8 mouse cellular contexts compared by ENCODE assay signal in genomic region chr1:186358011-186358670, GRCm38 (mm10).
A peak's percentile ranks its signal among the peaks of the same experiment; 100 is the strongest.
DNase-seq lines count a peak whose midpoint lies in the region; ATAC-seq lines count a peak whose summit lies in the region.

No protein-coding gene starts in this region.

- H3K9me3 ChIP-seq in heart, embryonic 16.5 days (replicated peaks; ENCODE audit: control insufficient read depth, low read length): no peaks in the 10 kb centered on the region
- no peaks in the 10 kb centered on the region for H3K9me3 ChIP-seq in liver, embryonic 16.5 days (replicated peaks; ENCODE audit: control insufficient read depth, low read length)
- no peaks in the 10 kb centered on the region for H3K9me3 ChIP-seq in hindbrain, embryonic 14.5 days (ENCODE audit: control insufficient read depth, low read length)

- H3K4me2 ChIP-seq in heart, embryonic 16.5 days (ENCODE audit: low read depth, low read length): no peak overlapping the region
- H3K4me2 ChIP-seq in liver, embryonic 16.5 days (ENCODE audit: low read depth, low read length): no peak overlapping the region
- no peak overlapping the region for H3K4me2 ChIP-seq in hindbrain, embryonic 14.5 days (replicated peaks)

- no peak overlapping the region for H3K9ac ChIP-seq in heart, embryonic 16.5 days (ENCODE audit: low read length)
- H3K9ac ChIP-seq in liver, embryonic 16.5 days (ENCODE audit: low read depth, low read length): no peak overlapping the region
- H3K9ac ChIP-seq in hindbrain, embryonic 14.5 days: no peak overlapping the region

- H3K4me1 ChIP-seq in heart, embryonic 16.5 days (ENCODE audit: control insufficient read depth, insufficient read depth, low read length): no peaks in the 10 kb centered on the region; the same call in 1 of the 2 replicates
- H3K4me1 ChIP-seq in liver, embryonic 16.5 days (ENCODE audit: control insufficient read depth, low read depth, low read length): no peaks in the 10 kb centered on the region
- H3K4me1 ChIP-seq in hindbrain, embryonic 14.5 days (replicated peaks; ENCODE audit: control insufficient read depth, insufficient read depth, low read length): no peaks in the 10 kb centered on the region

- no peak overlapping the region for H3K4me3 ChIP-seq in heart, embryonic 16.5 days (ENCODE audit: low read length)
- no peak overlapping the region for H3K4me3 ChIP-seq in liver, embryonic 16.5 days (ENCODE audit: low read depth, low read length)
- H3K4me3 ChIP-seq in hindbrain, embryonic 14.5 days (replicated peaks; ENCODE audit: low read length): no peak overlapping the region

- ATAC-seq in heart, embryonic 16.5 days (replicated peaks; ENCODE audit: extremely low read depth, insufficient read depth, low FRiP score): peak; percentile 58
- ATAC-seq in liver, embryonic 16.5 days (ENCODE audit: low read depth): peak; percentile 59; the same call in 1 of the 2 replicates
- ATAC-seq in hindbrain, embryonic 14.5 days (ENCODE audit: low FRiP score): no peak

- H3K27ac ChIP-seq in heart, embryonic 16.5 days (ENCODE audit: low read length): no peak overlapping the region
- no peak overlapping the region for H3K27ac ChIP-seq in liver, embryonic 16.5 days (ENCODE audit: low read length)
- H3K27ac ChIP-seq in hindbrain, embryonic 14.5 days: no peak overlapping the region

- H3K36me3 ChIP-seq in heart, embryonic 16.5 days (ENCODE audit: control insufficient read depth, insufficient read depth): no peaks in the 10 kb centered on the region
- no peaks in the 10 kb centered on the region for H3K36me3 ChIP-seq in liver, embryonic 16.5 days (ENCODE audit: control insufficient read depth, insufficient read depth)
- no peaks in the 10 kb centered on the region for H3K36me3 ChIP-seq in hindbrain, embryonic 14.5 days (replicated peaks; ENCODE audit: control insufficient read depth, insufficient read depth)

- 42% methylated on average over 15 of the region's 15 CpGs for WGBS in heart, embryonic 16.5 days
- 51% methylated on average over 15 of the region's 15 CpGs for WGBS in liver, embryonic 16.5 days (ENCODE audit: insufficient replicate concordance)
- WGBS in hindbrain, embryonic 14.5 days: 79% methylated on average over 15 of the region's 15 CpGs

- DNase-seq in layer of hippocampus, adult 11-12 months (ENCODE audit: low spot score): peak; percentile 15
- no peak for DNase-seq in layer of hippocampus, postnatal 25 days (ENCODE audit: extremely low spot score in 1 of 2, low spot score in 1 of 2)
- DNase-seq in embryo, embryonic 10.5 days (ENCODE audit: low spot score): peak; percentile 59
- no peak for DNase-seq in yolk sac, embryonic 10.5 days (ENCODE audit: low spot score)
- DNase-seq in thymus, postnatal 0 days (ENCODE audit: low spot score): no peak
- no peak for DNase-seq in hindbrain, embryonic 14.5 days (ENCODE audit: low spot score)

- no peaks in the 10 kb centered on the region for H3K27me3 ChIP-seq in heart, embryonic 16.5 days (ENCODE audit: control insufficient read depth, insufficient read depth, low read length)
- H3K27me3 ChIP-seq in liver, embryonic 16.5 days (ENCODE audit: control insufficient read depth, insufficient read depth, low read depth, low read length): no peaks in the 10 kb centered on the region
- H3K27me3 ChIP-seq in hindbrain, embryonic 14.5 days (ENCODE audit: control insufficient read depth, insufficient read depth, low read length): no peaks in the 10 kb centered on the region

Comparison
In these comparisons a context has a peak if more than half of its experiments do, and no peak if none do; other contexts are left out.
1. DNase-seq: peak in layer of hippocampus, adult 11-12 months (single experiment) and embryo, embryonic 10.5 days (single experiment); none in layer of hippocampus, postnatal 25 days (0 of 2), yolk sac, embryonic 10.5 days (single experiment), thymus, postnatal 0 days (single experiment) and hindbrain, embryonic 14.5 days (single experiment).